Mouse (Mus musculus) liver, embryonic 13.5 days (tissue): Measurements from ENCODE around the gene Cish. TPM values are rescaled to one million over a fixed set of nuclear protein-coding genes. Genes with fewer than 3 reads are reported as not detected.

Source experiments
- ATAC-seq: fragments of 200-750 bp; cut with Nextera tagmentation; 2 replicates; pipeline ENCODE4 v1.8.0; 2017; ENCODE audit warnings: low read depth, mild to moderate bottlenecking, moderate number of reproducible peaks, moderate library complexity
- DNase-seq: peaks from one replicate; pipeline ENCODE4 v3.0.0; 2022
- H3K27ac ChIP-seq: fragments of 300-500 bp; sonication (generic); 2 replicates; pipeline ENCODE4 v1.5.1; 2015; ENCODE audit warnings: moderate library complexity, mild to moderate bottlenecking, inconsistent platforms
- H3K27me3 ChIP-seq: fragments of 300-500 bp; sonication (generic); 2 replicates; pipeline ENCODE4 v1.6.1; 2015; ENCODE audit warnings: mild to moderate bottlenecking, inconsistent platforms
- H3K36me3 ChIP-seq: fragments of 300-500 bp; sonication (generic); 2 replicates; pipeline ENCODE4 v1.6.1; 2015; ENCODE audit warnings: mild to moderate bottlenecking, inconsistent platforms
- H3K4me1 ChIP-seq: fragments of 300-500 bp; sonication (generic); replicated peaks from 2 replicates; pipeline ENCODE4 v1.6.1; 2015; ENCODE audit warnings: inconsistent platforms
- H3K4me2 ChIP-seq: fragments of 300-500 bp; sonication (generic); 2 replicates; pipeline ENCODE4 v1.6.1; 2015; ENCODE audit warnings: inconsistent platforms, mild to moderate bottlenecking, moderate library complexity
- H3K4me3 ChIP-seq: fragments of 300-500 bp; sonication (generic); replicated peaks from 2 replicates; pipeline ENCODE4 v1.5.1; 2015; ENCODE audit warnings: mild to moderate bottlenecking, inconsistent platforms
- H3K9ac ChIP-seq: fragments of 300-500 bp; sonication (generic); 2 replicates; pipeline ENCODE4 v1.6.1; 2015; ENCODE audit warnings: mild to moderate bottlenecking, inconsistent platforms
- H3K9me3 ChIP-seq: fragments of 300-500 bp; sonication (generic); replicated peaks from 2 replicates; pipeline ENCODE4 v1.6.1; 2016; ENCODE audit warnings: inconsistent platforms
- WGBS: fragments of 180-500 bp; shearing (Covaris S2); methylation state at CpG from one replicate; pipeline ENCODE4 v1.1.7; 2015; ENCODE audit not compliant: insufficient replicate concordance; 5-methylcytosine and 5-hydroxymethylcytosine counted together
- polyA plus RNA-seq: library from polyadenylated mRNA; unstranded; fragments of >200 nt; fragmentation: Nextera tagmentation; extraction: Ambion mirVana; gene quantifications from 2 replicates; pipeline ENCODE4 v1.2.1, GENCODE M21; 2015

Cish gene
- 10.7 and 12.2 TPM in 2 replicates for polyA plus RNA-seq

GRCm38 (mm10) chr9:107296016-107296040 is at the start of gene Cish:
Gene Cish, plus strand, starts transcription at chr9:107296026.
- DNase-seq (no peak), ATAC-seq (no peak)
- H3K9me3 ChIP-seq: no peaks in the 10 kb centered on the region
- peak within 1 kb of the TSS; percentile 93 for H3K4me2 ChIP-seq
- peaks cover 10% of the 10 kb centered on the region; the same call in 1 of the 2 replicates for H3K27me3 ChIP-seq
- peak within 1 kb of the TSS; percentile 76 for H3K9ac ChIP-seq
- H3K4me1 ChIP-seq: peaks cover 57% of the 10 kb centered on the region
- H3K27ac ChIP-seq: peak within 1 kb of the TSS; percentile 95
- peaks cover 12% of the 10 kb centered on the region for H3K36me3 ChIP-seq
- peak within 1 kb of the TSS; percentile 65 for H3K4me3 ChIP-seq

DNA sequence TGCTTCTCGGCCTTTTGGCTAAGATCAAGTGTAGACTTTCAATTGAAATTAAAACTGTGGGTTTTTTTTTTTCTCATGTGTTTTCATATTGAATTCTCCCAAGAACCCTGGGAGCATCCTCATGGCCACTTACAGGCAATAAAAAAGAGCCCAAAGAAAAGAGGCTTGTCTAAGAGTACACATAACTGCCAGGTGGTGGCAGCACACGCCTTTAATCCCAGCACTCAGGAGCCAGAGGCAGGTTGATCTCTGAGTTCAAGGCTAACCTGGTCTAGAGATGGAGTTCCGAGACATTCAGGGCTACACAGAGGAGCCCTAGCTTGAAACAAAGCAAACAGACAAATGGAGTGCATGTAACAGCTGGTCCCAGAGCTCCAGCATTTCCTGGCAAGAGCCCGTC is 49.7 kb upstream of the Cish start:
- DNase-seq (no peak), ATAC-seq (no peak)
- H3K27me3 ChIP-seq: 0 out of 2 replicates have a peak, but pooled peaks cover 3% of the 10 kb centered on the region
- no peak overlapping the region for H3K27ac ChIP-seq
- no peaks in the 10 kb centered on the region for H3K4me1 ChIP-seq
- H3K36me3 ChIP-seq: no peaks in the 10 kb centered on the region
- H3K9ac ChIP-seq: no peak overlapping the region
- H3K4me3 ChIP-seq: no peak overlapping the region
- no peaks in the 10 kb centered on the region for H3K9me3 ChIP-seq
- H3K4me2 ChIP-seq: no peak overlapping the region
- WGBS: 34% methylated on average over 4 of the region's 4 CpGs

- no peaks in the 10 kb centered on the region for H3K36me3 ChIP-seq
- H3K4me3 ChIP-seq: no peak overlapping the region
- H3K27ac ChIP-seq: no peak overlapping the region
- no peaks in the 10 kb centered on the region for H3K4me1 ChIP-seq
- DNase-seq: no peak
- no peaks in the 10 kb centered on the region for H3K9me3 ChIP-seq
- no peak overlapping the region for H3K9ac ChIP-seq
- H3K27me3 ChIP-seq: no peaks in the 10 kb centered on the region
- 52% methylated on average over 6 of the region's 6 CpGs for WGBS
- ATAC-seq: no peak
- no peak overlapping the region for H3K4me2 ChIP-seq
Measured at GRCm38 (mm10) chr9:107249154-107249553, 46.7 kb upstream of the Cish start.

- no peak overlapping the region for H3K4me2 ChIP-seq
- no peak overlapping the region for H3K9ac ChIP-seq
- ATAC-seq: no peak
- H3K27me3 ChIP-seq: no peaks in the 10 kb centered on the region
- no peak overlapping the region for H3K27ac ChIP-seq
- no peaks in the 10 kb centered on the region for H3K36me3 ChIP-seq
- no peak for DNase-seq
- no peaks in the 10 kb centered on the region for H3K9me3 ChIP-seq
- no peak overlapping the region for H3K4me3 ChIP-seq
- 72% methylated on average over 14 of the region's 14 CpGs for WGBS
- H3K4me1 ChIP-seq: no peaks in the 10 kb centered on the region
Measured at GRCm38 (mm10) chr9:107250416-107251337, 45.1 kb upstream of the Cish start.

DNA sequence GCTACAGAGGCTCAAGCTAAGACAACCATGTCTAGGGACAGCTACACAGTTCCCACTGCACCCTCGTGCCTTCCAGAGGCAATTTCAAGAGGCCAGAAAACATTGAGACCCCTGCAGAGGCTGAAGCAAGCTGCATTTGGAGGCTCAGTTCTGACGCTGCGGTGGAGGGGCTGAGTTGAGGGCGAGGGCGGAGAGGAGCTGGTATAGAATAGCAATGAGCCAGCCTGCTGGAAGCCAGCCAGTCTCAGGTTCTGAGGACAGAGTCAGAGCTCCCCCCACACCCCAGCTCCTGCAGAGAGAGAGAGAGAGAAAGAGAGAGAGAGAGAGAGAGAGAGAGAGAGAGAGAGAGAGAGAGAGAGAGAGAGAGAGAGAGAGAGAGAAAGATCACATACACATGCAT is 43.7 kb upstream of the Cish start:
- Histone ChIP-seq H3K4me2 (no peak overlapping the region), H3K4me3 (no peak overlapping the region), H3K9me3 (no peaks in the 10 kb centered on the region), H3K27ac (no peak overlapping the region), H3K36me3 (no peaks in the 10 kb centered on the region), H3K4me1 (no peaks in the 10 kb centered on the region), H3K9ac (no peak overlapping the region), H3K27me3 (no peaks in the 10 kb centered on the region)
- no peak for DNase-seq
- no peak for ATAC-seq
- WGBS: 39% methylated on average over 5 of the region's 5 CpGs

- no peak overlapping the region for H3K4me2 ChIP-seq
- no peak for ATAC-seq
- 75% methylated on average over 12 of the region's 12 CpGs for WGBS
- no peaks in the 10 kb centered on the region for H3K36me3 ChIP-seq
- no peaks in the 10 kb centered on the region for H3K27me3 ChIP-seq
- no peaks in the 10 kb centered on the region for H3K9me3 ChIP-seq
- H3K4me1 ChIP-seq: no peaks in the 10 kb centered on the region
- no peak overlapping the region for H3K9ac ChIP-seq
- H3K27ac ChIP-seq: no peak overlapping the region
- H3K4me3 ChIP-seq: no peak overlapping the region
- DNase-seq: no peak
Measured at GRCm38 (mm10) chr9:107254476-107254875, 41.4 kb upstream of the Cish start.

DNA sequence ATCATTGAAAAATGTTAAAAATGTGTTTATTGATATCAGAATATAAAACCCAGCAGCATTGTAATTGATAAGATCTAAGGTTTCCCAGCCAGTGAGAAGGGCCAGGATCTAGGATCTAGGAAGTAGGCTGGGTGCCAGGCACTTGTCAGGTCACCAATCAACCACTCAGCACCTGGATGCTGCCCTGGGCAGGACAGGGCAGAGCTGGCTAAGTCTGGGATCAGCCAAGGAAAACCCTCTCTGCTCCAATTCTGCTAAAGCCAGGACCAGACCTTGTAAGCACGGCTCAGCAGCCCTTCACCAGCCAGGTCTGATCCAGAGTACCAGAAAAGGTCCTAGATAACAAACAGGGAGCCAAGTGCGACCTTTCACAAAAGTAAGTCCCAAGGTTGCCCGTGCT is 40.9 kb upstream of the Cish start:
- Histone ChIP-seq H3K4me2 (no peak overlapping the region), H3K9ac (no peak overlapping the region), H3K27me3 (no peaks in the 10 kb centered on the region), H3K9me3 (no peaks in the 10 kb centered on the region), H3K36me3 (no peaks in the 10 kb centered on the region), H3K4me1 (no peaks in the 10 kb centered on the region), H3K27ac (no peak overlapping the region), H3K4me3 (no peak overlapping the region)
- no peak for ATAC-seq
- 79% methylated on average over 3 of the region's 3 CpGs for WGBS
- no peak for DNase-seq

DNA sequence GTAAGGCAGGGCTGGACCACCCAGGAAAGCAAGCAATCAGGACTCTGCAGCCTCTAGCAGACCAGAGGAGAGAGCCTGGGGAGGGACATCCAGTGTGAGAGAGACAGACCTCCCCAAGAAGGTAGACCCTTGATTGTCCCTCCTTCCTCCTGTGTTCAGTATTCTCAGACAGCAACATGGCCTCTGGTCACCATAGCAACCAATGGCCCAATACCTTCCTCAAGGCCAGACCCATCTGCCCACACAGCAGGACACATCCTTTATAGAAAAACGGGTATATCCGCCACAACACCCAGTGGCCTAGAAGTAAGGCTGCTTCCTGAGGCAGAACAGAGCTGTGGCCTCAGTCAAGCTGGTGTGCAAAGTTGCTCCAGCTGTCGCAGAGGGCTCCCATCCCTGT is 40.2 kb upstream of the Cish start:
- no peak for DNase-seq
- Histone ChIP-seq H3K9me3 (no peaks in the 10 kb centered on the region), H3K4me3 (no peak overlapping the region), H3K4me2 (no peak overlapping the region), H3K27me3 (no peaks in the 10 kb centered on the region), H3K9ac (no peak overlapping the region), H3K27ac (no peak overlapping the region), H3K4me1 (no peaks in the 10 kb centered on the region), H3K36me3 (no peaks in the 10 kb centered on the region)
- no peak for ATAC-seq
- WGBS: 64% methylated on average over 3 of the region's 3 CpGs

DNA sequence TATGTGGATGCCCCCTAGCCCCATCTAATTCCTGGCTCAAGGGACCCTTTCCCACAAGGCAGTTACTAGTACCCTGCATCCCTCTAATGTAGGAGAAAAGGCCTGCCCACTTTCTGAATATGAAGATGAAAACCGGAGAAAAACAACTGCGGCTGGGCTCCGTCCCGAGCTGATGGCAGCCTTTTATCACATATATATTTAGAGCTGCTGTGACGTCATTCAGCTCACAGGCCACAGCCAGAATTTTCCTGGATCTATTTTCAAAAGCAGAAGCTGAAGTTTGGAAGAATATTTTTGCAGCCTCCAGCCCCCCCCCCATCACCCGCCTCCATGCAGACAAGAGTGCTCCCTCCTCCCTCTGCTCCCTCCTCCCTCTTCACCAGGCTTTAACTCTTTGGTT is 36.3 kb upstream of the Cish start:
- H3K9me3 ChIP-seq: no peaks in the 10 kb centered on the region
- no peak for DNase-seq
- H3K27me3 ChIP-seq: no peaks in the 10 kb centered on the region

GRCm38 (mm10) chr9:107260429-107260828 is 35.4 kb upstream of the Cish start:
- WGBS: 69% methylated on average over 2 of the region's 2 CpGs
- Histone ChIP-seq H3K9me3 (no peaks in the 10 kb centered on the region), H3K27me3 (no peaks in the 10 kb centered on the region), H3K9ac (no peak overlapping the region), H3K4me2 (no peak overlapping the region), H3K4me3 (no peak overlapping the region), H3K36me3 (no peaks in the 10 kb centered on the region), H3K27ac (no peak overlapping the region), H3K4me1 (no peaks in the 10 kb centered on the region; the same call in 1 of the 2 replicates)
- DNase-seq (no peak), ATAC-seq (no peak)

More for the DNA sequence above, 36.3 kb upstream of the Cish start:
- H3K4me2 ChIP-seq: no peak overlapping the region
- H3K4me1 ChIP-seq: no peaks in the 10 kb centered on the region; the same call in 1 of the 2 replicates
- no peak overlapping the region for H3K27ac ChIP-seq
- H3K9ac ChIP-seq: no peak overlapping the region
- no peak overlapping the region for H3K4me3 ChIP-seq
- 61% methylated on average over 6 of the region's 6 CpGs for WGBS
- H3K36me3 ChIP-seq: no peaks in the 10 kb centered on the region
- no peak for ATAC-seq

GRCm38 (mm10) chr9:107260836-107261235 is 35.0 kb upstream of the Cish start:
- no peak overlapping the region for H3K9ac ChIP-seq
- 35% methylated on average over 8 of the region's 8 CpGs for WGBS
- DNase-seq (no peak), ATAC-seq (no peak)
- no peak overlapping the region for H3K4me2 ChIP-seq
- H3K4me3 ChIP-seq: no peak overlapping the region
- H3K36me3 ChIP-seq: no peaks in the 10 kb centered on the region
- H3K27ac ChIP-seq: no peak overlapping the region
- H3K9me3 ChIP-seq: no peaks in the 10 kb centered on the region
- no peaks in the 10 kb centered on the region for H3K27me3 ChIP-seq
- no peaks in the 10 kb centered on the region; the same call in 1 of the 2 replicates for H3K4me1 ChIP-seq

DNA sequence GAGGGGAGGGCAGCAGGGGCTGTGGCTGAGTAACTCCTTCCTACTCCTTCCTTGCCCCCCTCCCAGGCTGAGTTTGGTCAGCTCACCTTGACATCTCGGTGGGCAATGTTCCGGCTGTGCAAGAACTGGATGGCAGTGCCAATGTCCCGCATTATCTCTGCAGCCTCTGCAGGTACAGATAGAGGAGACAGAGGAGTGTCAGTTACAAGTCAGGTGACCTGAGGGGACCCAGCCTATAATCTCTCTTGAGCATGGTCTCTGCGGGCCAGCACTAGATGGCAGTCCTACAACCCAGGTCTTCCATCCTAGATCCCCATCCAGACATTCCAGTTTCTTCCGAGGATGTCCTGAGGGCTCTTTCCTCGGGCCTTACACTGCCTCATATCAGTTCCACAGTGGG is 34.0 kb upstream of the Cish start:
- no peaks in the 10 kb centered on the region for H3K36me3 ChIP-seq
- WGBS: 62% methylated on average over 6 of the region's 6 CpGs
- H3K27me3 ChIP-seq: no peaks in the 10 kb centered on the region
- H3K9me3 ChIP-seq: no peaks in the 10 kb centered on the region
- no peaks in the 10 kb centered on the region; the same call in 1 of the 2 replicates for H3K4me1 ChIP-seq
- no peak for ATAC-seq
- no peak overlapping the region for H3K9ac ChIP-seq
- no peak overlapping the region for H3K4me3 ChIP-seq
- H3K27ac ChIP-seq: no peak overlapping the region
- H3K4me2 ChIP-seq: no peak overlapping the region
- DNase-seq: no peak
